Mouse (Mus musculus) frontal cortex, postnatal 14 days (tissue): ENCODE measurements at regions not wholly inside any gene's neighbourhood (a gene's known extent, or its start where the extent isn't known, plus 50 kb on each side); places are given as distances from the start of the nearest gene placed in this dataset.

Source experiments
- DNase-seq, 2 experiments: peaks; one replicate each; pipeline ENCODE4 v3.0.0; 2022; ENCODE audit warnings: low spot score in 2 of 2

- DNase-seq: no peak
These were observed 578.6 kb upstream of the Gm26657 start for GRCm38 (mm10) chr4:56161257-56161594.

- DNase-seq: no peak
These were observed 579.2 kb upstream of the Gm26657 start for GRCm38 (mm10) chr4:56160551-56161256.

- no peak for DNase-seq
These were observed 582.3 kb upstream of the Gm26657 start for GRCm38 (mm10) chr4:56157521-56158065.

- DNase-seq: no peak
These were observed 589.2 kb upstream of the Gm26657 start for GRCm38 (mm10) chr4:56150716-56151115.

GRCm38 (mm10) chr4:56143827-56144226, 596.0 kb upstream of the Gm26657 start:
- DNase-seq: no peak

GRCm38 (mm10) chr4:56136837-56137236, 603.0 kb upstream of the Gm26657 start:
- DNase-seq: no peak

GRCm38 (mm10) chr4:56134350-56134749, 602.1 kb upstream of the Klf4 start:
- no peak for DNase-seq

- no peak for DNase-seq
These were observed 595.6 kb upstream of the Klf4 start for GRCm38 (mm10) chr4:56127730-56128482.

- DNase-seq: no peak
These were observed 592.2 kb upstream of the Klf4 start for GRCm38 (mm10) chr4:56124515-56124914.

- DNase-seq: no peak
These were observed 589.9 kb upstream of the Klf4 start for GRCm38 (mm10) chr4:56122198-56122597.

GRCm38 (mm10) chr4:56121664-56122063, 589.4 kb upstream of the Klf4 start:
- DNase-seq: no peak

- DNase-seq: no peak
These were observed 588.1 kb upstream of the Klf4 start for GRCm38 (mm10) chr4:56120357-56120756.

- peak; percentile 31 to 46 for DNase-seq
These were observed 581.5 kb upstream of the Klf4 start for GRCm38 (mm10) chr4:56113701-56114196.

- DNase-seq: no peak
These were observed 580.9 kb upstream of the Klf4 start for GRCm38 (mm10) chr4:56112931-56113700.

GRCm38 (mm10) chr4:56106962-56107361, 574.7 kb upstream of the Klf4 start:
- DNase-seq: no peak

GRCm38 (mm10) chr4:56102314-56102713, 570.0 kb upstream of the Klf4 start:
- DNase-seq: no peak

GRCm38 (mm10) chr4:56090796-56091195, 558.5 kb upstream of the Klf4 start:
- DNase-seq: no peak

- peak; percentile 8 to 16 for DNase-seq
These were observed 556.4 kb upstream of the Klf4 start for GRCm38 (mm10) chr4:56088701-56089100.

- DNase-seq: no peak
These were observed 554.0 kb upstream of the Klf4 start for GRCm38 (mm10) chr4:56086306-56086705.

- DNase-seq: no peak
These were observed 551.9 kb upstream of the Klf4 start for GRCm38 (mm10) chr4:56084205-56084604.

- DNase-seq: no peak
These were observed 550.1 kb upstream of the Klf4 start for GRCm38 (mm10) chr4:56082411-56082810.

- DNase-seq: no peak
These were observed 548.7 kb upstream of the Klf4 start for GRCm38 (mm10) chr4:56080960-56081359.
